Mouse (Mus musculus) heart, embryonic 11.5 days (tissue): ENCODE measurements at regions not wholly inside any gene's neighbourhood (a gene's known extent, or its start where the extent isn't known, plus 50 kb on each side); places are given as distances from the start of the nearest gene placed in this dataset.

ENCODE experiments used
- ATAC-seq: fragments of 200-750 bp; cut with Nextera tagmentation; replicated peaks from 2 replicates; pipeline ENCODE4 v1.8.0; 2017; ENCODE audit warnings: moderate library complexity; ENCODE audit not compliant: insufficient number of reproducible peaks, low FRiP score, low TSS enrichment
- H3K27ac ChIP-seq: fragments of 300-500 bp; sonication (generic); 2 replicates; pipeline ENCODE4 v1.5.1; 2014; ENCODE audit warnings: mild to moderate bottlenecking, low read depth, low read length
- H3K27me3 ChIP-seq: fragments of 300-500 bp; sonication (generic); 2 replicates; pipeline ENCODE4 v1.6.1; 2014; ENCODE audit warnings: mild to moderate bottlenecking, low read length, mixed read lengths; ENCODE audit not compliant: control insufficient read depth, insufficient read depth
- H3K36me3 ChIP-seq: fragments of 300-500 bp; sonication (generic); 2 replicates; pipeline ENCODE4 v1.6.1; 2014; ENCODE audit warnings: mild to moderate bottlenecking, low read length, moderate library complexity, mixed read lengths; ENCODE audit not compliant: control insufficient read depth, insufficient read depth
- H3K4me1 ChIP-seq: fragments of 300-500 bp; sonication (generic); 2 replicates; pipeline ENCODE4 v1.6.1; 2014; ENCODE audit warnings: low read length; ENCODE audit not compliant: control insufficient read depth, insufficient read depth
- H3K4me2 ChIP-seq: fragments of 300-500 bp; sonication (generic); 2 replicates; pipeline ENCODE4 v1.6.1; 2014; ENCODE audit warnings: mild to moderate bottlenecking, moderate library complexity
- H3K4me3 ChIP-seq: fragments of 300-500 bp; sonication (generic); 2 replicates; pipeline ENCODE4 v1.5.1; 2014; ENCODE audit warnings: low read depth, low read length
- H3K9ac ChIP-seq: fragments of 300-500 bp; sonication (generic); 2 replicates; pipeline ENCODE4 v1.6.1; 2014; ENCODE audit warnings: mild to moderate bottlenecking, low read depth, low read length, moderate library complexity
- H3K9me3 ChIP-seq: fragments of 300-500 bp; sonication (generic); replicated peaks from 2 replicates; pipeline ENCODE4 v1.6.1; 2016; ENCODE audit warnings: low read length; ENCODE audit not compliant: control insufficient read depth
- WGBS: fragments of 180-500 bp; shearing (Covaris S2); extraction: QIAGEN DNeasy Blood & Tissue Kit; methylation state at CpG from one replicate; pipeline ENCODE4 v1.1.7; 2014; ENCODE audit not compliant: insufficient replicate concordance; 5-methylcytosine and 5-hydroxymethylcytosine counted together

DNA sequence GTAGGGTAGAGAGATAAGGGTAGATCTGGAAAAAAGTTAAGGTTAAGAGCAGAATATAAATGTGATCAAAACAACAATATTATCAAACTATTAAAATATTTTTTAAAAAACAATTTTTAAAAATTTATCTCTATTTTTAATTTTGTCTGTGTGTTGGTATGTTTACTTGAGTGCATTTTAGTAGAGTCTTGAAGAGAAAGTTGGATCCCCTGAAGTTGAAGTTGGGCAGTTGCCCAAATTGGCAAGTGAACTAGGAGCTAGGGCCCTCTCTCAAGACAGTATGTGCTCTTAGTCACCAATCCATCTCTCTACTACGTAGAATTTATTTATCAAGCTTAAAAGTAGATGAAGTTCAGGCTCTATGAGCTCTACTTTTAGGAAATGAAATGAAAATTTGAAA is 59.9 kb downstream of the Adamts1 start:
- Histone ChIP-seq H3K27ac (no peak overlapping the region), H3K9ac (no peak overlapping the region), H3K27me3 (no peaks in the 10 kb centered on the region), H3K9me3 (no peaks in the 10 kb centered on the region), H3K36me3 (no peaks in the 10 kb centered on the region), H3K4me2 (no peak overlapping the region), H3K4me1 (peaks cover 5% of the 10 kb centered on the region), H3K4me3 (no peak overlapping the region)
- ATAC-seq, result no peak
- WGBS, result 67% methylated on average over 1 of the region's 1 CpGs

DNA sequence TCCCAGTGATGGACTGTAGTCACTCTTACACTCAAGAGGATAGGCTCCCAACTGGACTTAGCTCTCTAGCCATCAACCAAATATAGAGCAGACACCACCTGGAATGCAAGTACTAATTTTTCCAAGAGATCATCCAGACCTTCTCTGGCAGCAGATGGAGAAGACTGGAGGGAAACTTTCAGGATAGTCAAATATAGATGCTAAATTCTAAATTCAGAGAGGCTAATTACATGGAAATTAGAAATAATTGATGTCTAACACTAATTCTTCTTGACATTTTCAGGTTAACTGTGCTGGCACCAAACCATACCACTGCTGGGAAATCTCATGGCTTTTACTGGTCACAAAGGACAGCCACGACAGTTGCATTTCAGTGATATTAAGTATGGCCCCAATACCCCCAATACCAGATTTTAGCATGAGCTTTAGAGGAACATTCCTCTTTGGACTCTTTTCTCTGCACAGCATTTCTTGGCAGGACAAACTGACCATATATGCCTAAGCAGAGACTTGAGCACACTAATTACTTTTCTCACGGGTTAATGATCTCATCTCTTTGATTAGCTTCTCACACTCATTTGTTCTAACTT is 64.2 kb downstream of the Adamts1 start:
- ATAC-seq, result no peak
- no peak overlapping the region for H3K9ac ChIP-seq
- H3K27me3 ChIP-seq, result no peaks in the 10 kb centered on the region
- no peak overlapping the region for H3K27ac ChIP-seq
- H3K36me3 ChIP-seq, result no peaks in the 10 kb centered on the region
- WGBS, result 76% methylated on average over 2 of the region's 2 CpGs
- no peak overlapping the region for H3K4me3 ChIP-seq
- H3K4me2 ChIP-seq, result no peak overlapping the region
- H3K9me3 ChIP-seq, result no peaks in the 10 kb centered on the region
- no peaks in the 10 kb centered on the region for H3K4me1 ChIP-seq

DNA sequence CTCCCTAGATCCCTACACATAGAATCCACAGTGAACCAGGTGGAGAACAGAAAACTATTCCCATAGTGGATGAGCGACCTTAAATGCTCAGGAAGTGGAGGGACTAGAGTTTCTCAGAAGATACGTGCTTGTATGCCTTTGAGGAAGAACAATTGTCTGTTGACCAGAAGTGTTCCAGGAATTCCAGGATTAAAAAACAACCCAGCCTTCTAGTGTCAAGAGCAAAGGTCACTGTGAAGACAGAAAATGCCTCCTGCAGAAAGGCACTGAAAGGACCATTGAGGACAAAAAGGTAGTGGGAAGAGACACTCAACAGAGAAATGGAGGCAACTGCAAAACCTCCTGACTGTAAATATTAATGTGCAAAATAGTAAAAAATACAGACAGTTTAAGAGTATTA is 74.9 kb downstream of the Adamts1 start:
- no peak for ATAC-seq
- Histone ChIP-seq H3K9ac (no peak overlapping the region), H3K27me3 (no peaks in the 10 kb centered on the region), H3K4me2 (no peak overlapping the region), H3K9me3 (no peaks in the 10 kb centered on the region), H3K27ac (no peak overlapping the region), H3K4me1 (no peaks in the 10 kb centered on the region), H3K36me3 (no peaks in the 10 kb centered on the region), H3K4me3 (no peak overlapping the region)
- WGBS, result 70% methylated on average over 2 of the region's 2 CpGs

DNA sequence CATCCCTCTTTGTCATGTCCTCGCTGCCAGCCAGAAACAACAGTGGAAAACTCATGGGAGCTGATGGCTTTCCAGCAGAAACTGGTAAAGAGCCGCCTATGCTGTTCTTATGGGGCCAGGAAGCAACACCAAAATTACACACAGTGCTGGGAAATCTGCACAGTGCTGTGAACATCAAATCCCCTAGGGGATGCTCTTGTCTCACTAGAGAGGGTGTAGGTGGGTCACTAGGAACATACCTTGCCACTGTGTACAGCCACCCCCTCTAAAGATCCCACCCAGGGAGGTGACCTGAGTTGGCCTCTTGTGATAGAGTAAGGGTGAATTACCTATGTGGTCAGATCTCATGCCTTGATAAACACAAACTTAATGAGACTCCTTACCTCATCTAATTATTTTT is 80.9 kb downstream of the Adamts1 start:
- WGBS, result 60% methylated on average over 2 of the region's 2 CpGs
- Histone ChIP-seq H3K27me3 (no peaks in the 10 kb centered on the region), H3K4me1 (no peaks in the 10 kb centered on the region), H3K9me3 (no peaks in the 10 kb centered on the region), H3K36me3 (no peaks in the 10 kb centered on the region), H3K4me3 (no peak overlapping the region), H3K4me2 (no peak overlapping the region), H3K27ac (no peak overlapping the region), H3K9ac (no peak overlapping the region)
- ATAC-seq, result no peak

DNA sequence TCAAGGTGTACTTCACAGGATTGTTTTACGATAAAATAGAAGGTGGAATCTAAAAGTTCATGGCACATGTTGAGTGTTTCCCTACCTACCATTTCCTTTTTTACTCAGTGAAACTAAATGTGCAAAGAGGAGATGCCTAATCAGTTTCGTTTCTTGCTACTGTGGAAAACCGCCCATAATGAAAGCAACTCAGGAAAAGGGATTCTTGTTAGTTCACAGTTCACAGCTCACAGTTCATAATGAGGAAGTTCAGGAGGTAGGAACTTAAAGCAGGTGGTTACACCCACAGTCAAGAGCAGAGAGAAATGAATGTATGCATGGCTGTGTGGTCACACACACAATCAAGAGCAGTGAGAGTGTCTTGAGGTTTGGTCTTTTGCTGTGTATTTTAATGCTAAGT is 90.6 kb downstream of the Adamts1 start:
- Histone ChIP-seq H3K4me3 (no peak overlapping the region), H3K9me3 (no peaks in the 10 kb centered on the region), H3K36me3 (no peaks in the 10 kb centered on the region), H3K4me1 (no peaks in the 10 kb centered on the region), H3K27me3 (no peaks in the 10 kb centered on the region), H3K4me2 (no peak overlapping the region), H3K27ac (no peak overlapping the region), H3K9ac (no peak overlapping the region)
- no peak for ATAC-seq
- 81% methylated on average over 3 of the region's 3 CpGs for WGBS

DNA sequence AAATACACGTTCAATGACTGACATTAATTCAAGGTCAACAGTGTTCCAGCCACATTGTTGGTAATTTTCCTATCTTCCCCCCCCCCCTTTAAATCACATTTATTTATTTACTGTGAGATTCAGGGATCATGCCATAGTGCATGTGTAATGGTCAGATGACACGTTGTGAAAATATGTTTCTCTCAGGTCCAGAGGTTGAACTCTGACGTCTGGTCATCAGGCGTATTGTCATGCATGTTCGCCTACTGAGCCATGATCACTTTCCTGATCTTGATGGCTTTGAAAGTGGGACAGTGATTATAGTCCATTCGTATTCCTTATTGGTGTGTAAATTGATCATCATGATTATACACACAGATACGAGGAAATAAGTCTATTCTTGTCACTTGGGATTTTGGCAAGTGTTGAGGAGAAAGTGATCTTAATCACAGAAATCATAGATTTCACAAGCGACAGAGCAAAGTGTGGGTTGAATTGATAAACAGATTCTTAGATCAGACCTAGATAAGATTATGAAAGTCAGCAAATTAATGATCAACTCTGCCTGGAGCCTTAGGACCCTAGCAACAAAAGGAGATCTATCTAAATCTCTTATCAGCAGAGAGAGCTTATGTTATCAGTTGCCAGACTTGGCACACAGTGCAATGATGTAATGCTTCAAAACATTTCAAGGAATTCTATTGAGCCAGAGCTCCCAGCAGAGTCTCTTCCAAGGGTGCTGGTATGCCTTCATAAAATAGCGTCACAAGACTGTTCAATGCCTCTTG is 98.5 kb downstream of the Adamts1 start:
- Histone ChIP-seq H3K36me3 (no peaks in the 10 kb centered on the region), H3K9me3 (no peaks in the 10 kb centered on the region), H3K4me2 (no peak overlapping the region), H3K9ac (no peak overlapping the region), H3K27ac (no peak overlapping the region), H3K4me1 (no peaks in the 10 kb centered on the region), H3K4me3 (no peak overlapping the region), H3K27me3 (no peaks in the 10 kb centered on the region)
- no peak for ATAC-seq
- 74% methylated on average over 9 of the region's 9 CpGs for WGBS

DNA sequence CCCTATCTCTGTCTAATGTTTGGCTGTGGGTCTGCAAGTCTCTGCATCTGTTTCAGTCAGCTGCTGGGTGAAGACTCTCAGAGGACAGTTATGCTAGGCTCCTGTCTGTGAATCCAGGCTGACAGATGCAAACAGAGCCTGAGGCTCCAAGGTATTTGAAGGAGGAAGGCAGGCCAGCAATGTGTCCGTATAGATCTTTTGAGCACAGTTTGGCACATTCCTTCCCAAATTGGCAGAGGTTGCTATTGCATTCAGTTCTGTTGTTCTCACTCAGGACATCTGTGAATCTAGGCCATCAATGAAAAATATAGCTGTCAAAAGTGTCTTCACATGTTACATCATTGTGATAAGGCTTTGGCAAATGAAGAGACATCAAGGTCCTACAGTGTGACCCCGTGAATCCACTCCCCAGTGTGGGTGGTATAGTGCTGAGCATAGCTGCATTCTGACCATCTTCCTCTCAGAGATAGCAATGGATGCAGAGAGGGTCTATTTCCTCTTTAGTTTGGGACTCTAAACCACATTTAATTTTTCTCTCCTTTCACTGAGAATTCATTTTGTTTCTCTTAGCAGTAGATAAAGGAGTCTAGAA is 99.9 kb downstream of the Adamts1 start:
- no peaks in the 10 kb centered on the region for H3K36me3 ChIP-seq
- no peaks in the 10 kb centered on the region for H3K9me3 ChIP-seq
- H3K4me3 ChIP-seq, result no peak overlapping the region
- H3K4me1 ChIP-seq, result no peaks in the 10 kb centered on the region
- no peak overlapping the region for H3K4me2 ChIP-seq
- ATAC-seq, result no peak
- H3K9ac ChIP-seq, result no peak overlapping the region
- H3K27ac ChIP-seq, result no peak overlapping the region
- no peaks in the 10 kb centered on the region for H3K27me3 ChIP-seq
- WGBS, result 77% methylated on average over 2 of the region's 2 CpGs

DNA sequence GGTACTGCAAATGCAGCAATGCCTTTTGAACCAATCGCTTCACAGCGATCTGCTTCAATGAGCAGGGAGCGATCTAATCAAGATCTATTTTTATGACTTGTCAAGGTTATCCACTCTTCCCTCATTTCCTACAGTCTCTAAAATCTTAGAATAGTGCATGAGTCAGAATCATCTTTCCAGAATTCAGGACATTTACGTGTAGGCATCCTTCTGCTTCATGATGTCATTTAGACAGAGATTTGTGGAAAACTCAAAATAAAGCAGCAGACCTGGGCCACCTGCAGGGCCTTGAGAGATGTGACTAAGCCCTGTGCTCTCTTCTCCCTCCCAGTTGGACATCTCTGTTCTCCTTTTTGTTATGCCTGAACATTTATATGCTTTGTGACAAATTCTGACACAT is 103.6 kb downstream of the Adamts1 start:
- WGBS, result 73% methylated on average over 4 of the region's 4 CpGs
- Histone ChIP-seq H3K4me3 (no peak overlapping the region), H3K4me1 (no peaks in the 10 kb centered on the region), H3K27me3 (no peaks in the 10 kb centered on the region), H3K9me3 (no peaks in the 10 kb centered on the region), H3K4me2 (no peak overlapping the region), H3K9ac (no peak overlapping the region), H3K27ac (no peak overlapping the region), H3K36me3 (no peaks in the 10 kb centered on the region)
- ATAC-seq, result no peak

DNA sequence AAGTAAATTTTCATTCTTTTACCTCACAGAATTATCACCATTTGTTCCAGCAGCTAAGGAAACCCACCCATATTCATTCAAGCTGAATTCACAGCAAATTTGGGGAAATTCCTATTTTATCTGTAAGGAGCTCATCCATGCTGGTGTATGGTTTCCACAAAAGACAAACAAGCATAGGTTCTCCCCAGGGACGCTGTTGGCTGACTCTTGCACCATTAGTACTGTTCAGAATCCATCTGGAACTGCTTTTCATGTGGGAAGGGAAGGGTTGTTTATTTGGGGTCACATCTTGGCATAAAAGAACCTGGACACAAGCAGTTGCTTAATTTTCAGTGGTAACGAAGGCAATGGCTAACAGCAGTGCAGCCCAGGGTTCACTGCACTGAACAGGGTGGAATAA is 120.2 kb downstream of the Adamts1 start:
- WGBS, result 75% methylated on average over 2 of the region's 2 CpGs

More for the DNA sequence above, 120.2 kb downstream of the Adamts1 start:
- no peak overlapping the region for H3K4me2 ChIP-seq
- no peaks in the 10 kb centered on the region for H3K27me3 ChIP-seq
- no peaks in the 10 kb centered on the region for H3K9me3 ChIP-seq
- H3K4me1 ChIP-seq, result peaks cover 2% of the 10 kb centered on the region; the same call in 1 of the 2 replicates
- no peak overlapping the region for H3K9ac ChIP-seq
- H3K36me3 ChIP-seq, result no peaks in the 10 kb centered on the region
- no peak overlapping the region for H3K27ac ChIP-seq
- no peak overlapping the region for H3K4me3 ChIP-seq
- ATAC-seq, result no peak
